Mouse (Mus musculus): Measurements from ENCODE around the gene Ctnnb1. TPM values are rescaled to one million over a fixed set of nuclear protein-coding genes. Genes with fewer than 3 reads are reported as not detected.

Ctnnb1 gene
- polyA plus RNA-seq, 1 experiment from 2014 or later: 629 TPM

- Histone ChIP-seq H3K9me3 (ENCODE audit: control insufficient read depth, low read length) (no peaks in the 10 kb centered on the region), H3K4me3 (ENCODE audit: low read depth, low read length) (no peak overlapping the region), H3K9ac (ENCODE audit: low read length) (no peak overlapping the region), H3K27me3 (replicated peaks; ENCODE audit: control insufficient read depth, insufficient read depth, low read length) (no peaks in the 10 kb centered on the region), H3K4me1 (replicated peaks; ENCODE audit: control insufficient read depth, insufficient read depth, low read length) (peaks cover 17% of the 10 kb centered on the region), H3K27ac (ENCODE audit: low read depth) (no peak overlapping the region; the same call in 1 of the 2 replicates), H3K4me2 (ENCODE audit: low read length) (no peak overlapping the region), H3K36me3 (ENCODE audit: control insufficient read depth, insufficient read depth, low read length) (no peaks in the 10 kb centered on the region)
- DNase-seq (ENCODE audit: low spot score) (no peak), ATAC-seq (replicated peaks; ENCODE audit: low FRiP score, low TSS enrichment, low read depth) (no peak)
- 40% methylated on average over 9 of the region's 9 CpGs for WGBS
Measured at GRCm38 (mm10) chr9:120988088-120988487, 59.1 kb downstream of the Ctnnb1 start.

GRCm38 (mm10) chr9:120989806-120990700, 61.0 kb downstream of the Ctnnb1 start:
- Histone ChIP-seq H3K9me3 (ENCODE audit: control insufficient read depth, low read length) (no peaks in the 10 kb centered on the region), H3K36me3 (ENCODE audit: control insufficient read depth, insufficient read depth, low read length) (no peaks in the 10 kb centered on the region), H3K27me3 (replicated peaks; ENCODE audit: control insufficient read depth, insufficient read depth, low read length) (no peaks in the 10 kb centered on the region), H3K27ac (ENCODE audit: low read depth) (peak overlapping the region; percentile 29; the same call in 1 of the 2 replicates), H3K4me3 (ENCODE audit: low read depth, low read length) (no peak overlapping the region), H3K4me2 (ENCODE audit: low read length) (no peak overlapping the region), H3K4me1 (replicated peaks; ENCODE audit: control insufficient read depth, insufficient read depth, low read length) (peaks cover 17% of the 10 kb centered on the region), H3K9ac (ENCODE audit: low read length) (no peak overlapping the region)
- 55% methylated on average over 15 of the region's 15 CpGs for WGBS
- no peak for ATAC-seq (replicated peaks; ENCODE audit: low FRiP score, low TSS enrichment, low read depth)
- DNase-seq (ENCODE audit: low spot score): no peak

- no peaks in the 10 kb centered on the region for H3K9me3 ChIP-seq (ENCODE audit: control insufficient read depth, low read length)
- H3K9ac ChIP-seq (ENCODE audit: low read length): no peak overlapping the region
- H3K27ac ChIP-seq (ENCODE audit: low read depth): no peak overlapping the region
- DNase-seq (ENCODE audit: low spot score) (no peak), ATAC-seq (replicated peaks; ENCODE audit: low FRiP score, low TSS enrichment, low read depth) (no peak)
- H3K36me3 ChIP-seq (ENCODE audit: control insufficient read depth, insufficient read depth, low read length): no peaks in the 10 kb centered on the region
- no peaks in the 10 kb centered on the region for H3K27me3 ChIP-seq (replicated peaks; ENCODE audit: control insufficient read depth, insufficient read depth, low read length)
- 71% methylated on average over 2 of the region's 2 CpGs for WGBS
- no peak overlapping the region for H3K4me2 ChIP-seq (ENCODE audit: low read length)
- H3K4me1 ChIP-seq (replicated peaks; ENCODE audit: control insufficient read depth, insufficient read depth, low read length): peaks cover 17% of the 10 kb centered on the region
- H3K4me3 ChIP-seq (ENCODE audit: low read depth, low read length): no peak overlapping the region
Measured at GRCm38 (mm10) chr9:120991801-120992200, 62.8 kb downstream of the Ctnnb1 start.

- no peak for DNase-seq (ENCODE audit: low spot score)
- H3K4me1 ChIP-seq (replicated peaks; ENCODE audit: control insufficient read depth, insufficient read depth, low read length): peaks cover 17% of the 10 kb centered on the region
- no peak overlapping the region for H3K4me3 ChIP-seq (ENCODE audit: low read depth, low read length)
- no peaks in the 10 kb centered on the region for H3K9me3 ChIP-seq (ENCODE audit: control insufficient read depth, low read length)
- ATAC-seq (replicated peaks; ENCODE audit: low FRiP score, low TSS enrichment, low read depth): no peak
- H3K36me3 ChIP-seq (ENCODE audit: control insufficient read depth, insufficient read depth, low read length): no peaks in the 10 kb centered on the region
- no peak overlapping the region for H3K27ac ChIP-seq (ENCODE audit: low read depth)
- 80% methylated on average over 10 of the region's 10 CpGs for WGBS
- H3K4me2 ChIP-seq (ENCODE audit: low read length): no peak overlapping the region
- no peak overlapping the region for H3K9ac ChIP-seq (ENCODE audit: low read length)
- no peaks in the 10 kb centered on the region for H3K27me3 ChIP-seq (replicated peaks; ENCODE audit: control insufficient read depth, insufficient read depth, low read length)
Measured at GRCm38 (mm10) chr9:120993004-120993403, 64.0 kb downstream of the Ctnnb1 start.

- Histone ChIP-seq H3K9ac (ENCODE audit: low read length) (no peak overlapping the region), H3K4me1 (replicated peaks; ENCODE audit: control insufficient read depth, insufficient read depth, low read length) (peaks cover 19% of the 10 kb centered on the region), H3K9me3 (ENCODE audit: control insufficient read depth, low read length) (no peaks in the 10 kb centered on the region), H3K27me3 (replicated peaks; ENCODE audit: control insufficient read depth, insufficient read depth, low read length) (no peaks in the 10 kb centered on the region), H3K27ac (ENCODE audit: low read depth) (no peak overlapping the region), H3K4me2 (ENCODE audit: low read length) (no peak overlapping the region), H3K4me3 (ENCODE audit: low read depth, low read length) (no peak overlapping the region), H3K36me3 (ENCODE audit: control insufficient read depth, insufficient read depth, low read length) (no peaks in the 10 kb centered on the region)
- ATAC-seq (replicated peaks; ENCODE audit: low FRiP score, low TSS enrichment, low read depth) (no peak), DNase-seq (ENCODE audit: low spot score) (no peak)
- WGBS: 68% methylated on average over 15 of the region's 15 CpGs
Measured at GRCm38 (mm10) chr9:120994223-120995155, 65.5 kb downstream of the Ctnnb1 start.

- Histone ChIP-seq H3K9ac (ENCODE audit: low read length) (no peak overlapping the region), H3K4me2 (ENCODE audit: low read length) (no peak overlapping the region), H3K27ac (ENCODE audit: low read depth) (peak overlapping the region; percentile 22; the same call in 1 of the 2 replicates), H3K36me3 (ENCODE audit: control insufficient read depth, insufficient read depth, low read length) (no peaks in the 10 kb centered on the region), H3K9me3 (ENCODE audit: control insufficient read depth, low read length) (no peaks in the 10 kb centered on the region), H3K4me1 (replicated peaks; ENCODE audit: control insufficient read depth, insufficient read depth, low read length) (peaks cover 28% of the 10 kb centered on the region), H3K4me3 (ENCODE audit: low read depth, low read length) (no peak overlapping the region), H3K27me3 (replicated peaks; ENCODE audit: control insufficient read depth, insufficient read depth, low read length) (no peaks in the 10 kb centered on the region)
- 63% methylated on average over 11 of the region's 11 CpGs for WGBS
- DNase-seq (ENCODE audit: low spot score): no peak
- no peak for ATAC-seq (replicated peaks; ENCODE audit: low FRiP score, low TSS enrichment, low read depth)
Measured at GRCm38 (mm10) chr9:120998696-120999095, 69.7 kb downstream of the Ctnnb1 start.

GRCm38 (mm10) chr9:121000641-121001320, 71.8 kb downstream of the Ctnnb1 start:
- 44% methylated on average over 7 of the region's 7 CpGs for WGBS
- H3K4me1 ChIP-seq (replicated peaks; ENCODE audit: control insufficient read depth, insufficient read depth, low read length): peaks cover 28% of the 10 kb centered on the region
- peak overlapping the region; percentile 79 for H3K27ac ChIP-seq (ENCODE audit: low read depth)
- peak; percentile 59 for ATAC-seq (replicated peaks; ENCODE audit: low FRiP score, low TSS enrichment, low read depth)
- no peaks in the 10 kb centered on the region for H3K36me3 ChIP-seq (ENCODE audit: control insufficient read depth, insufficient read depth, low read length)
- H3K27me3 ChIP-seq (replicated peaks; ENCODE audit: control insufficient read depth, insufficient read depth, low read length): no peaks in the 10 kb centered on the region
- H3K9ac ChIP-seq (ENCODE audit: low read length): no peak overlapping the region
- no peaks in the 10 kb centered on the region for H3K9me3 ChIP-seq (ENCODE audit: control insufficient read depth, low read length)
- H3K4me2 ChIP-seq (ENCODE audit: low read length): no peak overlapping the region
- no peak for DNase-seq (ENCODE audit: low spot score)
- no peak overlapping the region for H3K4me3 ChIP-seq (ENCODE audit: low read depth, low read length)
